Mouse (Mus musculus): Measurements from ENCODE around the gene Gm42906. TPM values are rescaled to one million over a fixed set of nuclear protein-coding genes. Genes with fewer than 3 reads are reported as not detected.

The Gm42906 gene
- total and polyA plus RNA-seq, 3 experiments = not detected

DNA sequence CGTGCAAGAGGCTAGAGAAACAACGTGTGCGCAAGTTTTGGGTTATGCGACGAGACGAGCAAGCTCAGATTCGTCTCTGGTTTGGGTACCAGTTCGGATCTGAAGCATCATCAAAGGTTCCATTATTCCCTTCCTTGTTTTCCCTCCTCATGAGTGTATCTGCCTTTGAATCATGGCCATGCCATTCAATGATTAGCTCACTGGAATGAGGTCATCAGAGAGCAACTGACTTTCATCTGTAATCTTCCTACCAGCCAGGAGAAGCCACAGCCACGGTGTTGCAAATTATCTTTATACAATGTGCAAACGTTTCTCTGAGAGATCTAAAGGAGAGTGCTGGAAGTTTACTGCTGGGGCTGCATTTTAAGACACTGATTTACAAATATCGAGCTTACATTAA lies 240.6 kb downstream of the Gm42906 start:
- TF ChIP-seq E2F4 (IDR thresholded peaks at IDR 0.05; ENCODE audit: borderline replicate concordance, low read depth, low read length) (no peak), UBTF (IDR thresholded peaks at IDR 0.05; ENCODE audit: borderline replicate concordance, insufficient read depth, low read depth, low read length) (no peak), MEF2A (IDR thresholded peaks at IDR 0.05; ENCODE audit: extremely low read depth, insufficient replicate concordance, low read depth, low read length, poor library complexity, severe bottlenecking) (no peak), CTCF (IDR thresholded peaks at IDR 0.05 in 2 of 3, conservative IDR thresholded peaks at IDR 0.05 in 1 of 3; ENCODE audit: control insufficient read depth in 1 of 3, insufficient read depth in 1 of 3, low read depth in 2 of 3, low read length in 3 of 3, poor library complexity in 1 of 3, severe bottlenecking in 1 of 3) (no peak), SIN3A (IDR thresholded peaks at IDR 0.05; ENCODE audit: low read length) (no peak), MYC (IDR thresholded peaks at IDR 0.05; ENCODE audit: low read depth, low read length) (no peak), USF1 (IDR thresholded peaks at IDR 0.05; ENCODE audit: low read depth, low read length) (no peak), POLR2AphosphoS2 (IDR thresholded peaks at IDR 0.05; ENCODE audit: low read length) (no peak), TBP (IDR thresholded peaks at IDR 0.05; ENCODE audit: low read depth, low read length) (no peak), BHLHE40 (IDR thresholded peaks at IDR 0.05; ENCODE audit: borderline replicate concordance, low read depth, low read length) (no peak), ZC3H11A (IDR thresholded peaks at IDR 0.05; ENCODE audit: low read depth, low read length) (no peak), KAT2A (conservative IDR thresholded peaks at IDR 0.05; ENCODE audit: low read depth, low read length) (no peak), SMC3 (IDR thresholded peaks at IDR 0.05; ENCODE audit: low read depth, low read length) (no peak)
- Histone ChIP-seq H3K4me3 (ENCODE audit: control insufficient read depth in 1 of 2, insufficient read depth in 1 of 2, low read depth in 2 of 2, low read length in 2 of 2) (no peak overlapping the region), H3K27ac (ENCODE audit: control insufficient read depth, low read depth, low read length) (no peak overlapping the region), H3K27me3 (ENCODE audit: control insufficient read depth in 1 of 2, insufficient read depth in 2 of 2, low read length in 2 of 2) (no peaks in the 10 kb centered on the region), H3K36me3 (ENCODE audit: control insufficient read depth in 1 of 2, insufficient read depth in 2 of 2, low read length in 2 of 2) (no peaks in the 10 kb centered on the region), H3K4me1 (ENCODE audit: control insufficient read depth in 1 of 2, insufficient read depth in 2 of 2, low read length in 2 of 2) (no peaks in the 10 kb centered on the region), H3K9ac (ENCODE audit: control insufficient read depth, low read depth, low read length, poor library complexity, severe bottlenecking) (no peak overlapping the region), H3K79me2 (ENCODE audit: control insufficient read depth, insufficient read depth, low read length, poor library complexity) (no peaks in the 10 kb centered on the region), H3K9me3 (replicated peaks; ENCODE audit: insufficient read depth, low read length) (no peaks in the 10 kb centered on the region)
- no peak for DNase-seq (ENCODE audit: low read depth, low spot score)

DNA sequence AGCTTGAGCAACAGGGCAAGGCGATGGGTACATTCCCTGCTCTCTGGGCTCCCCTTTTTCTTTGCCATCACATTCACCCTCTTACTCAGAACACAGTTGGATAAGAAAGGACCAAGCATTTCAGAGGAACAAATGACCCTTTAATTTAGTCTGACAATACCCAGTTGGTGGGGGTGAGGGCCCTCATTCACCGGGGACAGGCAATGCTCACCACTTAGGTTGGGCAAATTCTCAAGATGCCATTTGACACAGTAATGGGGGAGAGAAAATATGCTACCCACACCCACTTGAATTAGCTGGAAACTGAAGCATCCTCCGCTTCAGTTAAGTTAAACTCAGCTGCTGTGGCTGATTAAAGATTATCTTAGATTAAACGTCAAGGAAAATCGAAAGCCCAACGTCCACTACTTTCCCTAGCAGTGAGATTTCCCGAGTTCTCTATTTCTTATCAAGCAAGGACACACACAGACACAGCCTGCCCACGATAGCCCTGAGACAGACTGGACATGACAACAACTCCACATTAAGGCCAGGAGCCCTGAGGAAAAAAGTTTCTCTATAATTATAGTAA lies 242.6 kb downstream of the Gm42906 start:
- TF ChIP-seq MAX (IDR thresholded peaks at IDR 0.05; ENCODE audit: low read length) = no peak
- no peak for TF ChIP-seq RAD21 (IDR thresholded peaks at IDR 0.05; ENCODE audit: low read depth, low read length)
- TF ChIP-seq ZKSCAN1 (IDR thresholded peaks at IDR 0.05; ENCODE audit: low read depth, low read length) = no peak
- no peak for TF ChIP-seq USF1 (IDR thresholded peaks at IDR 0.05; ENCODE audit: low read depth, low read length)
- TF ChIP-seq MXI1 (IDR thresholded peaks at IDR 0.05; ENCODE audit: low read depth, low read length) = no peak
- TF ChIP-seq TBP (IDR thresholded peaks at IDR 0.05; ENCODE audit: low read depth, low read length) = no peak
- no peak for TF ChIP-seq E2F4 (IDR thresholded peaks at IDR 0.05; ENCODE audit: borderline replicate concordance, low read depth, low read length)
- no peak for TF ChIP-seq POLR2A (IDR thresholded peaks at IDR 0.05; ENCODE audit: control insufficient read depth in 1 of 2, insufficient read depth in 1 of 2, low read depth in 1 of 2, low read length in 2 of 2, poor library complexity in 1 of 2)
- TF ChIP-seq MAZ (IDR thresholded peaks at IDR 0.05; ENCODE audit: low read depth, low read length) = no peak
- no peak for TF ChIP-seq ZMIZ1 (IDR thresholded peaks at IDR 0.05; ENCODE audit: low read depth, low read length)
- TF ChIP-seq ELF1 (IDR thresholded peaks at IDR 0.05; ENCODE audit: low read depth, low read length) = no peak
- no peak for TF ChIP-seq NELFE (IDR thresholded peaks at IDR 0.05; ENCODE audit: low read depth, low read length)
- TF ChIP-seq GABPA (IDR thresholded peaks at IDR 0.05; ENCODE audit: low read depth, low read length) = no peak
- TF ChIP-seq SIN3A (IDR thresholded peaks at IDR 0.05; ENCODE audit: low read length) = no peak
- TF ChIP-seq BHLHE40 (IDR thresholded peaks at IDR 0.05; ENCODE audit: borderline replicate concordance, low read depth, low read length) = no peak
- Histone ChIP-seq H3K36me3 (ENCODE audit: control insufficient read depth in 1 of 2, insufficient read depth in 2 of 2, low read length in 2 of 2) (no peaks in the 10 kb centered on the region), H3K27me3 (ENCODE audit: control insufficient read depth in 1 of 2, insufficient read depth in 2 of 2, low read length in 2 of 2) (no peaks in the 10 kb centered on the region), H3K4me1 (ENCODE audit: control insufficient read depth in 1 of 2, insufficient read depth in 2 of 2, low read length in 2 of 2) (no peaks in the 10 kb centered on the region), H3K27ac (ENCODE audit: control insufficient read depth, low read depth, low read length) (no peak overlapping the region), H3K9ac (ENCODE audit: control insufficient read depth, low read depth, low read length, poor library complexity, severe bottlenecking) (no peak overlapping the region), H3K9me3 (replicated peaks; ENCODE audit: insufficient read depth, low read length) (no peaks in the 10 kb centered on the region), H3K4me3 (ENCODE audit: control insufficient read depth in 1 of 2, insufficient read depth in 1 of 2, low read depth in 2 of 2, low read length in 2 of 2) (no peak overlapping the region), H3K79me2 (ENCODE audit: control insufficient read depth, insufficient read depth, low read length, poor library complexity) (no peaks in the 10 kb centered on the region)
- DNase-seq (ENCODE audit: low read depth, low spot score) = no peak

All from MEL (cell line).